Mouse (Mus musculus): ENCODE results near the gene Itga2. TPM values are rescaled to one million over a fixed set of nuclear protein-coding genes. Genes with fewer than 3 reads are reported as not detected.

Itga2 gene
- polyA plus RNA-seq, 1 experiment: not detected

DNA sequence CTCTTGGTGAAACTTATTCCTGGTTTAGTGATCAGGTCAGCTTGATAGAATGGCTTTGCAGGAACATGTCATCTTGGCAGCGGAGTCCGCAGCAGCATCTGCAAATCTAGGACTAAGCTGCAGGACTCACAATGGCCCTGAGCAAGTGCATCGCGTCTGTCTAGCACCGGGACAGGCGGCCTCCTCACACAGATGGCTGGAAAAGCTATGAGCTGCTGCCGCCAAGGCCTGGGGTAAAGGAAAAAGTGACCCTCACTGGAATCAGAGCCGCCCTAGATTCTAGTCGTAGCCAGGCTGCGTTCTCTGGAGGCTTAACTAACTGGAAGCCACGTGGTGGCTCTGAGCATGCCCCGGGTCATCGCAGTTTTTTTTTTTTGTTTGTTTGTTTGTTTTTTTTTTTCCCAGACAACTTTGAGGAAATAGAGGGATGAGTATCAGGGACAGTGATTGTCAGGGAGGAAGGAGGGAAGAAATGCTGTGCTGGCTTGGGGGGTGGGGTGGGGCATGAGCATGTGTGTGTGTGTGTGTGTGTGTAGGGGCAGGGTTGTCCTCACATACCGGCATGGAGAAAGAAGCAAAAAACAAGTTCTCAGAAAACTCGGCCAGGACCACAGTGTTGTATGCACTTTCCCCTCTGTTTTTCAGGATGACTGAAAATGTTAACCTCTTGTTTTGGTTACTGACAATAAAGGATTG is 76.2 kb downstream of the Itga2 start:
- Histone ChIP-seq H3K9me3 (ENCODE audit: control insufficient read depth, low read length) (no peaks in the 10 kb centered on the region), H3K27me3 (ENCODE audit: control insufficient read depth) (no peaks in the 10 kb centered on the region), H3K4me3 (replicated peaks) (no peak overlapping the region), H3K36me3 (ENCODE audit: control insufficient read depth) (no peaks in the 10 kb centered on the region), H3K4me1 (ENCODE audit: control insufficient read depth) (no peaks in the 10 kb centered on the region)
- TF ChIP-seq TAL1 (IDR thresholded peaks at IDR 0.05; ENCODE audit: low read length) (no peak), GATA1 (IDR thresholded peaks at IDR 0.05; ENCODE audit: low read length) (no peak)

DNA sequence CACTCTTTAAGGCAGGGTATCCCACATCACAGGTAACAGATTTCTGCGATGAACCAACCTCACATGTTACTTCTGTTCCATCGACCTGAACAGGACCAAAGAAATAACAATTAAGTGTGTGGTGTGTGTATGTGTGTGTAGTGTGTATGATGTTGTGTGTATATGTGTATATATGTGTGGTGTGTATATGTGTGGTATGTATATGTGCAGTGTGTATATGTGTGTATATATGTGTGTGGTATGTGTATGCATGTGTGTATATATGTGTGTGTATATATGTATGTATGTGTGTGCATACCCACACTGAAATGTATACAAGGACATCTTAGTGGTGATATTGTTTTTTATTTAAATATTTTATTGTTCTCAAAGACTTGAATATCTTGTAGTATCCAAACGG is 77.5 kb downstream of the Itga2 start:
- Histone ChIP-seq H3K4me1 (ENCODE audit: control insufficient read depth) (no peaks in the 10 kb centered on the region), H3K27me3 (ENCODE audit: control insufficient read depth) (no peaks in the 10 kb centered on the region), H3K4me3 (replicated peaks) (no peak overlapping the region), H3K36me3 (ENCODE audit: control insufficient read depth) (no peaks in the 10 kb centered on the region), H3K9me3 (ENCODE audit: control insufficient read depth, low read length) (no peaks in the 10 kb centered on the region)
- TF ChIP-seq GATA1 (IDR thresholded peaks at IDR 0.05; ENCODE audit: low read length) (no peak), TAL1 (IDR thresholded peaks at IDR 0.05; ENCODE audit: low read length) (no peak)

DNA sequence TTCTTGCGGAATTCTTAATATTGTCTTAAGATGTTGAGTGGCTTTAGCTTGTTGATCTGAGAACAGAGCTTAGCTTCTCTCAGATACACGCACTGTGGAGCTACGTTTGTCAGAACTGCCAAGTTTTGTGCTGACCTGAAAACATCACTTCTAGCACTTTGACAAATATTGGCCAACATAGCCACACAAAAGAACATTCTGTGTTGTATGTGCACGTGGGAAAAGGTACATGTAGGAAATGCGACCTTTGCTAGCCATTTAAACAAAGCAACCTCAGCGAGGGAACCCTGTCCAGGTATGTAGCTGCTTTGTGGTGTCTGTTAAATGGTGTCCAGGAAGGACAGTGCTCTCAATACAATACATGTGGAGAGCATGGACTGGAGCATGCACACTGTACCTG is 77.9 kb downstream of the Itga2 start:
- TF ChIP-seq GATA1 (IDR thresholded peaks at IDR 0.05; ENCODE audit: low read length) (no peak), TAL1 (IDR thresholded peaks at IDR 0.05; ENCODE audit: low read length) (no peak)
- H3K36me3 ChIP-seq (ENCODE audit: control insufficient read depth): no peaks in the 10 kb centered on the region

DNA sequence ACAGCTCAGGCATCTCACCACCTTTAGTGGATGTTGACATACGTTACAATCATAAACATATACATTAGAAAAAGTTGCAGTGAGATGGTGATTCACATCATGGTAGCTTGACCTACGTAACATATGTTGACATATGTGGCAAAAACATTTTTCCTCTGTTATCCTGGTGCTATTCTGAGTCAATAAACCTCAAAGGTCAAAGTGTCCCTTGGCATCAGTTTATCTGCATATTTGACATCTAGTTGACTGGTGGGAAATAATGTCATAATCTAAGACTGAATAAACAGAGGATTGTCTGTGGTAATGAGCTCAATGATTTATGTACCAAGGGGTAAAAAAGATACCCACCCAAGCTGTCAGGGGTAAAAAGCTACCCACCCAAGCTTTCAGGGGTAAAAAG is 78.7 kb downstream of the Itga2 start:
- H3K9me3 ChIP-seq (ENCODE audit: control insufficient read depth, low read length): no peaks in the 10 kb centered on the region
- H3K36me3 ChIP-seq (ENCODE audit: control insufficient read depth): no peaks in the 10 kb centered on the region
- no peaks in the 10 kb centered on the region for H3K4me1 ChIP-seq (ENCODE audit: control insufficient read depth)
- TF ChIP-seq TAL1 (IDR thresholded peaks at IDR 0.05; ENCODE audit: low read length) (no peak), GATA1 (IDR thresholded peaks at IDR 0.05; ENCODE audit: low read length) (no peak)
- H3K27me3 ChIP-seq (ENCODE audit: control insufficient read depth): no peaks in the 10 kb centered on the region
- no peak overlapping the region for H3K4me3 ChIP-seq (replicated peaks)

More for the DNA sequence above, 77.9 kb downstream of the Itga2 start:
- no peak overlapping the region for H3K4me3 ChIP-seq (replicated peaks)
- no peaks in the 10 kb centered on the region for H3K9me3 ChIP-seq (ENCODE audit: control insufficient read depth, low read length)
- H3K27me3 ChIP-seq (ENCODE audit: control insufficient read depth): no peaks in the 10 kb centered on the region
- no peaks in the 10 kb centered on the region for H3K4me1 ChIP-seq (ENCODE audit: control insufficient read depth)

DNA sequence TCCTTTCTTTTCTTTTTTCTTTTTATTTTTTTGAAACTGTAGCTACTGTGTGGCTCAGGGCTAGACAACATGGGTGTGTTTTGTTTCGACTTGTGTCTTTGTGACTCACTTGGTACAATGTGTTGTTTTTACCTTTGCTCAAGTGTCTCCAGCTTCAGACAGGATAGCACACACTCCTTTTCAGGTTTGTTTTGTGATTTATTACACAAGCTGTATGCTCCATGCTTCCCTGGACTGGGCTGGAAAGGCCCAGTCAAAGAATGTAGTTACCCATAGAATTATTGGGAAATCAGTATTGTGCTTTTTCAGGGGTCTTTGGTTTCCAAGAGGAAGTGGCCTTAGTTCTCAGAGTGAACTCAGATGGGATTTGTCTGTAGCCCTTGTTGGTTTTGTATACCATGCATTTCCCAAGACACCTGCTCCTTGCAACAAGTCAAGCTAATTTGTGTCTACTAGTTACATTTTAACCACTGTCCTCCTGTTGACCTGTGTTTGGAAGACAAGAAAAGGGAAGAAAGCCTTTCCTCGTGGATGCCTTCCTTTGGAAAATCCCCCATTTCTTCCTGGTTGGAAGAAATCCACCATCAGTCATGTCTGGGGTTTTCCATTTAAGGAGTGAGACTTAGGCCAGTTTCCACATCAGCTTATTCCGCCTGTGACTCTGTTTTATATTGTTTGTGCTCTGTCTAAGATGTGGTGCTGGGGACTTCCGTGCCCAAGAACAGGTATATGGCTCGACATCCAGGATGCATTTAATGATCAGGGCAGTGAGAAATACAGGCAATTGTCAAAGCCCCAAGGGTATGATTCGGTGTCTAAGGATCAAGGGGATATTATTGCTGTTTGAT is 79.4 kb downstream of the Itga2 start:
- no peaks in the 10 kb centered on the region for H3K4me1 ChIP-seq (ENCODE audit: control insufficient read depth)
- no peaks in the 10 kb centered on the region for H3K27me3 ChIP-seq (ENCODE audit: control insufficient read depth)
- TF ChIP-seq GATA1 (IDR thresholded peaks at IDR 0.05; ENCODE audit: low read length) (no peak), TAL1 (IDR thresholded peaks at IDR 0.05; ENCODE audit: low read length) (no peak)
- no peaks in the 10 kb centered on the region for H3K36me3 ChIP-seq (ENCODE audit: control insufficient read depth)
- no peak overlapping the region for H3K4me3 ChIP-seq (replicated peaks)
- H3K9me3 ChIP-seq (ENCODE audit: control insufficient read depth, low read length): no peaks in the 10 kb centered on the region

DNA sequence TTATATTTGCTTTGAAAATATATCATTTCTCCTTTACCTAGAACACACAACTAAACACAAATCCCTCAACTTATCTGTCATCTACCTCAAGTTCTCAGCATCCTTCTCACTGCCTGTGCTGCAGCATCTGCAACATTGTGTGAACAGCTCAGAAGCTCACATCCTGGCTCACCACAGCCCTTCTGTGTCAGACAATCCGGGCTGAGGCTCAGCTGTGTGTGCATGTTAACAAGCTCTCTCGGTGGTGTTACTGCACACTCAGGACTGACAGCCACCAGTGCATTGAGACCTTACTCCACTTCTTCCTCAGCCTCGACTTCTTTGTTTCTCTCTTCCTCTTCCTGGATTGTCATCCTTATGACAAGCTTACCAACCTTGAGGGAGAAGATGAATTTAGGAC is 83.0 kb downstream of the Itga2 start:
- Histone ChIP-seq H3K36me3 (ENCODE audit: control insufficient read depth) (no peaks in the 10 kb centered on the region), H3K27me3 (ENCODE audit: control insufficient read depth) (no peaks in the 10 kb centered on the region), H3K4me3 (replicated peaks) (no peak overlapping the region), H3K9me3 (ENCODE audit: control insufficient read depth, low read length) (no peaks in the 10 kb centered on the region), H3K4me1 (ENCODE audit: control insufficient read depth) (no peaks in the 10 kb centered on the region)
- TF ChIP-seq TAL1 (IDR thresholded peaks at IDR 0.05; ENCODE audit: low read length): no peak
- TF ChIP-seq GATA1 (IDR thresholded peaks at IDR 0.05; ENCODE audit: low read length): no peak

DNA sequence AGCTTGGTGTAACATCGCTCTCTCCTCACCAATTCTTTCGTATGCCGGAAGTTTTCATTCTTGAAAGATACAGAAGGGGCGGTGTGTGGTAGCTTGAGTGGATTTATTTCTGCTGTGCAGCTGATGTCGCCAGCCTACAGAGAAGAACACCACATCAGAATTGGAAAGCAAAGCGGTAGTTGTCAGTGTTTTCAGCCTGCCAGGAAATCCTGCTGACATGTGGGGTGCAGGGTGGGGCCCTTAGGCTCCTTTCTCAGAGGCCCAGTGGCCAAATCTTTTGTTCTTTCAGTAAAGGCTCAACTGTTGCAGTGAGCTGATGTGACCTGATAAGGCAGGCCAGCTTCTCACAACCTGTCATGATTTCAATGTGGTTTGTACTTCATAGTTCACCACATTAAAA is 86.1 kb downstream of the Itga2 start:
- no peaks in the 10 kb centered on the region for H3K9me3 ChIP-seq (ENCODE audit: control insufficient read depth, low read length)
- H3K4me1 ChIP-seq (ENCODE audit: control insufficient read depth): no peaks in the 10 kb centered on the region
- TF ChIP-seq TAL1 (IDR thresholded peaks at IDR 0.05; ENCODE audit: low read length) (no peak), GATA1 (IDR thresholded peaks at IDR 0.05; ENCODE audit: low read length) (no peak)
- H3K4me3 ChIP-seq (replicated peaks): no peak overlapping the region
- H3K36me3 ChIP-seq (ENCODE audit: control insufficient read depth): no peaks in the 10 kb centered on the region
- no peaks in the 10 kb centered on the region for H3K27me3 ChIP-seq (ENCODE audit: control insufficient read depth)

DNA sequence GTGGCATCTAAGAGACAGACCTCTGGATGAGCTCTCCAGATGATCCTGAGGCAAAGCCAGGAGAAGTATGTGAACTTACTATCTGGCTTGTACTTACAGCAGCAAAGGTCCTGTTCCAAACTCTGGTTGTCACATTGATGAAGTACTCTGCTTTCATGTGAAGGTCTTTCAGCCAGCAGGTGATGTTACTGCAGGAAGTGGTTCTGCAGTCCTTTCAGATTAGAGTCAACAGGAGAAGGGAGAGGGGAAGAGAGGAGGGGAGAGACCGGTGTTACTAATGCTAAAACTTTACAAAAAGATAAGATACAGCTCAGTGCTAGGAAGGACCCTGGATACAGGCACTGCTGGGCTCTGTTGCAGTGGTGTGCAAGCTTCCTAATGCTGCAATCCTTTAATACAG is 88.6 kb downstream of the Itga2 start:
- Histone ChIP-seq H3K9me3 (ENCODE audit: control insufficient read depth, low read length) (no peaks in the 10 kb centered on the region), H3K4me1 (ENCODE audit: control insufficient read depth) (no peaks in the 10 kb centered on the region), H3K27me3 (ENCODE audit: control insufficient read depth) (no peaks in the 10 kb centered on the region), H3K4me3 (replicated peaks) (no peak overlapping the region), H3K36me3 (ENCODE audit: control insufficient read depth) (no peaks in the 10 kb centered on the region)
- no peak for TF ChIP-seq TAL1 (IDR thresholded peaks at IDR 0.05; ENCODE audit: low read length)
- no peak for TF ChIP-seq GATA1 (IDR thresholded peaks at IDR 0.05; ENCODE audit: low read length)

DNA sequence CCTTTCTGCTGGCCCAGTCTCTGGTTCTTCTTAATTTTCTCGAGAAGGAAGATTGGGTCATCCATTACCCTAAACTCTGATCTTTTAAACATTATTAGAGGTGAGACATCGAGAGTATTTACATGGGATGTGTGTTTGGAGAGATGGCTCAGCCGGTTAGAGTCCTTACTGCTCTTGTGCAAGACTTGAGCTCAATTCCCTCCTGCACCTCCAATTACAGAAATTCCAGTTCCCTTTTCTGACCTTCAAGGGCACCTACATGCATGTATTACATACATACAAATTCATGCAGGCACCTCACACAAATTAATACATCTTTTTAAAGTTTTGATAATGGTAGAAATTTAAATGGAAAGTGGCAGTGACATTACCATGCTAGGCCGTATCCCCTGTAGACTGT is 91.4 kb downstream of the Itga2 start:
- H3K4me1 ChIP-seq (ENCODE audit: control insufficient read depth): no peaks in the 10 kb centered on the region
- H3K4me3 ChIP-seq (replicated peaks): no peak overlapping the region
- H3K9me3 ChIP-seq (ENCODE audit: control insufficient read depth, low read length): no peaks in the 10 kb centered on the region
- TF ChIP-seq TAL1 (IDR thresholded peaks at IDR 0.05; ENCODE audit: low read length): no peak
- no peak for TF ChIP-seq GATA1 (IDR thresholded peaks at IDR 0.05; ENCODE audit: low read length)
- no peaks in the 10 kb centered on the region for H3K27me3 ChIP-seq (ENCODE audit: control insufficient read depth)
- H3K36me3 ChIP-seq (ENCODE audit: control insufficient read depth): no peaks in the 10 kb centered on the region
